Mouse (Mus musculus) intestine, embryonic 16.5 days (tissue): ENCODE measurements around the gene Pdzd7. TPM values are rescaled to one million over a fixed set of nuclear protein-coding genes. Genes with fewer than 3 reads are reported as not detected.
A peak's percentile ranks its signal among the peaks of the same experiment; 100 is the strongest.

ENCODE experiments used
- ATAC-seq: fragments of 200-750 bp; cut with Nextera tagmentation; 2 replicates; pipeline ENCODE4 v1.8.0; 2017; ENCODE audit warnings: moderate TSS enrichment, moderate library complexity
- H3K27ac ChIP-seq: fragments of 300-500 bp; sonication (generic); 2 replicates; pipeline ENCODE4 v1.5.1; 2014; ENCODE audit warnings: mild to moderate bottlenecking, low read length
- H3K27me3 ChIP-seq: fragments of 300-500 bp; sonication (generic); replicated peaks from 2 replicates; pipeline ENCODE4 v1.6.1; 2014; ENCODE audit warnings: low read length, control low read depth, mixed read lengths; ENCODE audit not compliant: control insufficient read depth, insufficient read depth
- H3K36me3 ChIP-seq: fragments of 300-500 bp; sonication (generic); 2 replicates; pipeline ENCODE4 v1.6.1; 2014; ENCODE audit warnings: low read length, control low read depth; ENCODE audit not compliant: control insufficient read depth, insufficient read depth
- H3K4me1 ChIP-seq: fragments of 300-500 bp; sonication (generic); 2 replicates; pipeline ENCODE4 v1.6.1; 2014; ENCODE audit warnings: low read length, control low read depth, mixed read lengths; ENCODE audit not compliant: control insufficient read depth, insufficient read depth
- H3K4me2 ChIP-seq: fragments of 300-500 bp; sonication (generic); 2 replicates; pipeline ENCODE4 v1.6.1; 2014; ENCODE audit warnings: low read depth, low read length, control low read depth
- H3K4me3 ChIP-seq: fragments of 300-500 bp; sonication (generic); 2 replicates; pipeline ENCODE4 v1.5.1; 2014; ENCODE audit warnings: mild to moderate bottlenecking, low read length
- H3K9ac ChIP-seq: fragments of 300-500 bp; sonication (generic); 2 replicates; pipeline ENCODE4 v1.6.1; 2014; ENCODE audit warnings: low read depth, low read length
- H3K9me3 ChIP-seq: fragments of 300-500 bp; sonication (generic); 2 replicates; pipeline ENCODE4 v1.6.1; 2016; ENCODE audit warnings: low read length, control low read depth; ENCODE audit not compliant: control insufficient read depth
- WGBS: fragments of 180-500 bp; shearing (Covaris S2); extraction: QIAGEN DNeasy Blood & Tissue Kit; methylation state at CpG from one replicate; pipeline ENCODE4 v1.1.7; 2014; 5-methylcytosine and 5-hydroxymethylcytosine counted together
- polyA plus RNA-seq: library from polyadenylated mRNA; unstranded; fragments of >200 nt; fragmentation: Nextera tagmentation; extraction: Ambion mirVana; gene quantifications from 2 replicates; pipeline ENCODE4 v1.2.1, GENCODE M21; 2015

Pdzd7 gene
- polyA plus RNA-seq, 1 experiment from 2014 or later: 0.43 TPM

DNA sequence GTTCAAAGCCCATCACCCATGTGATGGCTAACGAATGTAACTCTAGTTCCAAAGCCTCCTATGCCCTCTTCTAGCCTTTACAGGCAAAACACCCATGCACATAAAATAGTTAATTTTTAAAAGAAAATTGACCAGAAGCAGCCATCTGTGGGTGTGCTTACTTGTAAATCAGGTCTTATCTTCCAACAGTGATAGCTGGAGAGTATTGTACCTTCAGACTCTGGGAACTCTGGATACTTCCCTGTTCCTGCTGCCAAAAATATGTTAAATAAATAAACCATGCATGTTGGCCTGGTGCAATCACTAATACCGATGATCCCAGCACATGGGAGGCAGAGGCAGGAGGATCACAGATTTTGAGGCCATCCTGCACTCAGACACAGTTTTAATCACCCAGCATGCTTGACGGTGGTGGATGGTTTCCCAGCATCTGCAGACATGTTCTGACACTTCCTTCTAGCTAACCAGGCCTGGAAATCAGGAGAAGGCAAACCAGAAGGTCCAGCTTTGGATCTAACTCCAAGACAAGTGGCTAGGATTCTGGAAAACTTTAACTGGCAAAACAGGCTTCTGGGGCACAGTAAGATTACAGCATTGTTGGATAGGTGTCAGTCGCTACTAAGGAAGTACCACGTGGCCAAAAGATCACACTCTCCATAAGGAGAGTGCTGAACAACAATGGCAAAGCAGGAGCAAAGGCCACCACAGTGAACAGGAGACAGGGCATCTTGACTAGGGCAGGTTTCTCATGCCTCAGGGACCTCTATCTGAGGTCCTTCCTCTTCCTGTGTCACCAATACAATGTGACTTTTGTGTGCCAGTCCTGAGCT, 60.1 kb downstream of the Pdzd7 start:
- WGBS: 44% methylated on average over 5 of the region's 5 CpGs
- H3K4me3 ChIP-seq: no peak overlapping the region
- H3K4me2 ChIP-seq: no peak overlapping the region
- H3K27me3 ChIP-seq: no peaks in the 10 kb centered on the region
- no peaks in the 10 kb centered on the region for H3K9me3 ChIP-seq
- no peak overlapping the region for H3K9ac ChIP-seq
- peaks cover 31% of the 10 kb centered on the region for H3K4me1 ChIP-seq
- H3K36me3 ChIP-seq: peaks cover 8% of the 10 kb centered on the region; the same call in 1 of the 2 replicates
- peak; percentile 66 for ATAC-seq
- H3K27ac ChIP-seq: peak overlapping the region; percentile 88

DNA sequence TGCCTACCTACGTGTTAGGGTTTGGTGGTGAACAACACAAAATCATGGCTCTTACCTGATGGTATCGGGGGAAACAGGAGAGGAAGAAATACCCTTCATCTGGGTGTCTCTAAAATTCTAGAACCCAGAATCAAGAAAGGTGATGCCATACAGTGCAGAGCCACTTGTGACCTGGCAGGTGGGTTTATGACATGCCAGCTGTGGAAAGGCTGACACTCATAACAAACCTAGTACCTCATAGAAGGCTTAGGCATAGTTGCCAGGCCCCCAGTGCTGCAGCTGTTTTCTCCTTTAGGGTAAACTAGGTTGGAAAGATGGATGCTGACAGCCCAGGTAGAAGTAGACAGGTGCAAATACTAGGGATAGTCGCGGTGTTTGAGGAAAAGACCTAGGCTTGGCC, 61.1 kb downstream of the Pdzd7 start:
- Histone ChIP-seq H3K4me3 (no peak overlapping the region), H3K36me3 (peaks cover 8% of the 10 kb centered on the region; the same call in 1 of the 2 replicates), H3K27me3 (no peaks in the 10 kb centered on the region), H3K9me3 (no peaks in the 10 kb centered on the region), H3K4me1 (peaks cover 28% of the 10 kb centered on the region), H3K27ac (peak overlapping the region; percentile 88), H3K9ac (no peak overlapping the region), H3K4me2 (no peak overlapping the region)
- WGBS: 90% methylated on average over 4 of the region's 4 CpGs
- ATAC-seq: no peak

DNA sequence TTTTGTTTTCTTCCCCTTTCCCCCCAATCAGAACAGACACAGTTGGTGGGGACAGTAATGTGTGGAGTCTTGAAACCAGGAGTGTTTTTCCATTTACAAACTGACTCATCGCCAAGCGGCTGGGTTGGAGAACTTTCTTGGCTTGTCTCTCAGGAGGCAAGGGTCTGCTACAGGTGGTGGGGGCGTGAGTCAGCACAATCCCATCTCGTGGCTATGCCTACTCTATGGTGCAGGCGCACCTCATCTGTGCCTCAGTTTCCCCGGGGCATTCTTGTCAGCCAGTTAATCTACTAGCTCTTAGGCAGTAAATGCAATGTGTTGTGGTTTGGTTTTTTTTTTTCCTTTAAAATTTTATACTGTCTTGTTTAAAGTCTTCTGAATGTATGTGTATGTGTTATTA, 62.2 kb downstream of the Pdzd7 start:
- no peaks in the 10 kb centered on the region for H3K27me3 ChIP-seq
- H3K27ac ChIP-seq: peak overlapping the region; percentile 61
- WGBS: 83% methylated on average over 6 of the region's 6 CpGs
- H3K4me3 ChIP-seq: no peak overlapping the region
- H3K9ac ChIP-seq: no peak overlapping the region
- H3K9me3 ChIP-seq: no peaks in the 10 kb centered on the region
- peaks cover 10% of the 10 kb centered on the region; the same call in 1 of the 2 replicates for H3K36me3 ChIP-seq
- ATAC-seq: no peak
- H3K4me1 ChIP-seq: peaks cover 30% of the 10 kb centered on the region
- no peak overlapping the region for H3K4me2 ChIP-seq

DNA sequence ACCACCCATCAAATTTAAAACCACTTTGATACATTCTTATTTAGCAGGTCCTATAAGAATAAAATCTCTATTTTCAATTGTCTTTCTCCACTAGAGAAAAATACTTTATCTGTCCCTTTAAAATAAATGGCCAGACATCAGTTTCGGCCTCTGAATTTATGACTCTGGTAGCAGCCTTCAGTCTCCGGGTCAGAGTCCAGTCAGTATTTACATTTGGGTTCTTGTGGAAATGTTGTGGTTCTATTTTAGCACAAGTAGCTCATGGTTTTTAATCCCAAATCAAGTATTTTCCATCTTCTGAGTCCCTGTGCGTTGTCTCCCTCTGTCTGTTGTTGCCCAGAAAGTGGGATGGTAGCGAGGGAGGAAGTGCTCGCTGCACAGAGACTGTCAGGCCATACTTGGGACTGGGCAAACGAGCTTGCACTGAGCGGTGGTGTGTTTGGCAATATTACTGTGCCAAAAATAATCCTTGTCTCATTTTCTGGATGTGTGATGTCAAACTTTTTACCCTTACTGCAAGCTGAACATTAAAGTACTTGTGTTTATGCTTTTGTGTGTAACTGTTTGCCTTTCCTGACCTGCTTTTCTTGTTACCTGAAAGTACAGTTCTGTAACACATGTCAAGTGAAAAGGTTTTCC, 62.9 kb downstream of the Pdzd7 start:
- peak overlapping the region; percentile 6 for H3K4me3 ChIP-seq
- H3K27ac ChIP-seq: peak overlapping the region; percentile 91
- peak overlapping the region; percentile 25; the same call in 1 of the 2 replicates for H3K9ac ChIP-seq
- 60% methylated on average over 7 of the region's 7 CpGs for WGBS
- peak overlapping the region; percentile 46 for H3K4me2 ChIP-seq
- peaks cover 15% of the 10 kb centered on the region; the same call in 1 of the 2 replicates for H3K36me3 ChIP-seq
- H3K4me1 ChIP-seq: peaks cover 23% of the 10 kb centered on the region
- no peak for ATAC-seq
- H3K9me3 ChIP-seq: no peaks in the 10 kb centered on the region
- no peaks in the 10 kb centered on the region for H3K27me3 ChIP-seq

DNA sequence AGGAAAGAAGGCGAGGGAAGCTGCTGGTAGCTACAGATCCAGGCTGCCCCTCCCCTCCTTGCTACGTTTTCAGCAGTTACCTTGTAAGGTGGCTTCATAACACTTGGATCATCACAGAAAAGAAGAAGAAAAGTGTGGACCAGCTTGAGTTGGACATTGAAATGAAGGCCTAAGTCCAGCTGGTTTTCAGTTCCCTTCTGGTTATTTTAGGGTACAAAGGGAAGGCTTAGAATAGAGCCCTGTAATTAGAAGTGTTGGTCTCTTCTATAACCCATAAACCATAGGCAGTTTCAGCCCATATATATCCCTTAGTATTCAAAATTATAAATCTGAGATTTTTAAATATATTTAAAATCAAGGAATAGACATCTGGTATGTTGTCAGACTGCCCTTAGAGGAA, 64.7 kb downstream of the Pdzd7 start:
- H3K4me1 ChIP-seq: peaks cover 14% of the 10 kb centered on the region
- no peak overlapping the region for H3K4me3 ChIP-seq
- H3K27me3 ChIP-seq: no peaks in the 10 kb centered on the region
- H3K4me2 ChIP-seq: no peak overlapping the region
- peaks cover 19% of the 10 kb centered on the region; the same call in 1 of the 2 replicates for H3K36me3 ChIP-seq
- H3K27ac ChIP-seq: no peak overlapping the region
- H3K9ac ChIP-seq: no peak overlapping the region
- no peak for ATAC-seq
- 77% methylated on average over 2 of the region's 2 CpGs for WGBS
- H3K9me3 ChIP-seq: no peaks in the 10 kb centered on the region

DNA sequence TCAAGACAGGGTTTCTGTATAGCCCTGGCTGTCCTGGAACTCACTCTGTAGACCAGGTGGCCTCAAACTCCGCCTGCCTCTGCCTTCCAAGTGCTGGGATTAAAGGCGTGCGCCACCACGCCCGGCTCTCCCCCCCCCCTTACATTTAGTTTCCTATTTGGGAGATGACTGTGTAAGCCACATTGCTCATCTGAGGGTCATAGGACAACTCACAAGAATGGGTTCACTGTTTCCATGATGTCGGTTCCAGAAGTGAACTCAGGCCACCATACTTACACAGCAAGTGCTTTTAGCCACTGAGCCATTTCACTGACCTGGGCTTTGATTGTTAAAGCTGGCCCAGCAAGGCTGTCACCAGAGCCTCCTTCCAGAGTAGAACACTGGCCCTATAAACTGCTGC, 68.4 kb downstream of the Pdzd7 start:
- Histone ChIP-seq H3K36me3 (peaks cover 27% of the 10 kb centered on the region; the same call in 1 of the 2 replicates), H3K27ac (no peak overlapping the region), H3K4me3 (no peak overlapping the region), H3K9ac (no peak overlapping the region), H3K9me3 (no peaks in the 10 kb centered on the region), H3K4me1 (peaks cover 6% of the 10 kb centered on the region; the same call in 1 of the 2 replicates), H3K27me3 (no peaks in the 10 kb centered on the region), H3K4me2 (no peak overlapping the region)
- ATAC-seq: 0 out of 2 replicates have a peak, but pooled peaks have one; percentile 23
- WGBS: 77% methylated on average over 6 of the region's 6 CpGs

Other genes with a start within 250 kb of the Pdzd7 start
- 26.8 and 27.1 TPM in 2 replicates for gene Slf2, start 114.6 kb downstream of the Pdzd7 start, polyA plus RNA-seq
- 19.0 and 21.1 TPM in 2 replicates for gene Sema4g, start 56.6 kb downstream of the Pdzd7 start, polyA plus RNA-seq
- 19.8 and 21.0 TPM in 2 replicates for gene Twnk, start 40.1 kb downstream of the Pdzd7 start, polyA plus RNA-seq
- 74.7 and 76.4 TPM in 2 replicates for gene Mrpl43, start 39.3 kb downstream of the Pdzd7 start, polyA plus RNA-seq
- gene Lzts2, start 31.3 kb downstream of the Pdzd7 start, polyA plus RNA-seq: 33.6 and 34.7 TPM in 2 replicates
- gene Sfxn3, start 1.8 kb upstream of the Pdzd7 start, polyA plus RNA-seq: 16.5 and 18.2 TPM in 2 replicates
- 2.0 and 2.1 TPM in 2 replicates for gene Kazald1, start 29.5 kb upstream of the Pdzd7 start, polyA plus RNA-seq
- 0.06 TPM in 1 of 2 replicates, not detected in the other for gene Tlx1, start 105.0 kb upstream of the Pdzd7 start, polyA plus RNA-seq
- gene Lbx1, start 190.1 kb upstream of the Pdzd7 start, polyA plus RNA-seq: not detected in 2 replicates